17 mouse cellular contexts compared by ENCODE assay signal in the genomic region with DNA sequence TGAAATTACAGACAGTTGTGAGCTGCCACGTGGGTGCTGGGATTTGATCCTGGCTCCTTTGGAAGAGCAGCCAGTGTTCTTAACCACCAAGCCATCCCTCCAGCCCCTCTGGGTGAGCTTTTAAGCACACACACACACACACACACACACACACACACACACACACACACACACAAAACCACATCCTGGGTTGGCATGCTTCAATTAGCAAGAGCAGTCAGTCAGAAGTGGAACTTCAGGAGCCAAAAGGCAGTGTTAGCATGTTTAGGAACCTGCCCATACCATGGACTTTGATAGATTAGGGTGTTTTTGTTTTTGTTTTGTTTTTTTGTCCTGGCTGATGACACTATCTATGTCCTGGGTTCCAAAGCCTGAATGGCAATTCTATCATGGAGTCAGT.
DNase-seq lines count a peak whose midpoint lies in the region; ATAC-seq and TF ChIP-seq lines count a peak whose summit lies in the region.
"Had no signal": no experiment of that assay in that cellular context is flagged by ENCODE, and none has a peak within 500 bp of the region (broad histone marks: within the 10 kb centered on the region; RNA-seq: fewer than 3 reads in every experiment).

No protein-coding gene starts in this region.

- H3K9ac ChIP-seq in CH12.LX (ENCODE audit: insufficient read depth, low read depth) = no peak overlapping the region
- H3K9ac ChIP-seq: embryonic facial prominence, embryonic 12.5 days; forebrain, embryonic 15.5 days; hindbrain, embryonic 12.5 days had no signal

- no peak overlapping the region for H3K27ac ChIP-seq in spleen, adult 2 months (ENCODE audit: insufficient read depth, low read length)
- H3K27ac ChIP-seq in CH12.LX (ENCODE audit: insufficient read depth, low read depth) = no peak overlapping the region
- H3K27ac ChIP-seq: embryonic facial prominence, embryonic 12.5 days; forebrain, embryonic 15.5 days; heart, embryonic 10.5 days; hindbrain, embryonic 12.5 days had no signal

- ATAC-seq in neutrophil, adult 5-6 weeks (ENCODE audit: extremely low read depth, insufficient number of reproducible peaks, low FRiP score, poor library complexity, severe bottlenecking) = peak; percentile 45; the same call in 1 of the 2 replicates
- ATAC-seq: hindbrain, embryonic 16.5 days had no signal

- no peaks in the 10 kb centered on the region for H3K9me3 ChIP-seq in CH12.LX (replicated peaks; ENCODE audit: low read length)
- H3K9me3 ChIP-seq: embryonic facial prominence, embryonic 12.5 days; forebrain, embryonic 15.5 days; heart, embryonic 10.5 days; hindbrain, embryonic 12.5 days had no signal

- H3K4me2 ChIP-seq in CH12.LX (ENCODE audit: insufficient read depth, low read depth, poor library complexity, severe bottlenecking) = peak overlapping the region; percentile 60
- H3K4me2 ChIP-seq: embryonic facial prominence, embryonic 12.5 days; forebrain, embryonic 15.5 days; hindbrain, embryonic 12.5 days had no signal

- no peaks in the 10 kb centered on the region for H3K79me2 ChIP-seq in CH12.LX (replicated peaks; ENCODE audit: control insufficient read depth, extremely low read depth, insufficient read depth, poor library complexity, severe bottlenecking)

- TF ChIP-seq POLR2A in spleen, adult 2 months (IDR thresholded peaks at IDR 0.05; ENCODE audit: low read depth, low read length) = no peak
- TF ChIP-seq POLR2A in CH12.LX (IDR thresholded peaks at IDR 0.05; ENCODE audit: low read depth, low read length) = no peak

- TF ChIP-seq EP300 in CH12.LX (IDR thresholded peaks at IDR 0.05; ENCODE audit: low read length) = no peak; the same call in 1 of the 2 replicates

- DNase-seq in spleen, adult 2 months (ENCODE audit: low read depth in 1 of 2, low spot score in 2 of 2) = peak; percentile 30 to 38
- DNase-seq in spleen, postnatal 4 days (ENCODE audit: low spot score in 2 of 2) = no peak
- peak; percentile 9 for DNase-seq in 416B (ENCODE audit: low read depth)
- peak; percentile 64 for DNase-seq in CH12.LX (ENCODE audit: extremely low read depth)
- no peak for DNase-seq in retina, embryonic 14.5 days (ENCODE audit: low spot score)
- no peak for DNase-seq in left cerebral cortex, adult 9 months (ENCODE audit: low spot score in 2 of 2)
- DNase-seq: adrenal gland, postnatal 10 days; gastrocnemius, postnatal 10 days; heart, adult 18-20 months; heart, postnatal 10 days; heart, postnatal 4 days had no signal

- peaks cover 8% of the 10 kb centered on the region; the same call in 1 of the 2 replicates for H3K4me1 ChIP-seq in spleen, adult 2 months (ENCODE audit: control insufficient read depth, insufficient read depth, insufficient read length)
- H3K4me1 ChIP-seq in CH12.LX (ENCODE audit: control insufficient read depth in 1 of 2, insufficient read depth in 2 of 2) = peaks cover 21 to 66% of the 10 kb centered on the region in 2 experiments
- H3K4me1 ChIP-seq: embryonic facial prominence, embryonic 12.5 days; forebrain, embryonic 15.5 days; heart, embryonic 10.5 days; hindbrain, embryonic 12.5 days had no signal

- TF ChIP-seq RAD21 in CH12.LX (IDR thresholded peaks at IDR 0.05; ENCODE audit: low read depth, low read length) = no peak

- H3K36me3 ChIP-seq in spleen, adult 2 months (ENCODE audit: control insufficient read depth, insufficient read depth, low read length) = no peaks in the 10 kb centered on the region
- H3K36me3 ChIP-seq in CH12.LX (replicated peaks in 1 of 2; ENCODE audit: control insufficient read depth in 1 of 2, insufficient read depth in 1 of 2, low read length in 1 of 2) = no peaks in the 10 kb centered on the region
- H3K36me3 ChIP-seq: embryonic facial prominence, embryonic 12.5 days; forebrain, embryonic 15.5 days; heart, embryonic 10.5 days; hindbrain, embryonic 12.5 days had no signal

- no peak for TF ChIP-seq CTCF in spleen, adult 2 months (IDR thresholded peaks at IDR 0.05; ENCODE audit: extremely low read depth, insufficient read depth, insufficient read length, insufficient replicate concordance)
- no peak for TF ChIP-seq CTCF in CH12.LX (conservative IDR thresholded peaks at IDR 0.05 in 1 of 2, IDR thresholded peaks at IDR 0.05 in 1 of 2; ENCODE audit: low read depth in 2 of 2, low read length in 2 of 2)

- dilution Hi-C loops in CH12.LX (cut with MboI; ENCODE audit: extremely low pct_ligation_motif_present, extremely low pct_unique_long_range_greater_than_20kb, low sequenced_read_pairs) = no loop called here

- WGBS in spleen, adult 2 months = 37% methylated on average over 1 of the region's 1 CpGs

- no peaks in the 10 kb centered on the region for H3K27me3 ChIP-seq in spleen, adult 2 months (ENCODE audit: control insufficient read depth, insufficient read depth, low read length)
- H3K27me3 ChIP-seq in CH12.LX (replicated peaks) = no peaks in the 10 kb centered on the region
- H3K27me3 ChIP-seq: embryonic facial prominence, embryonic 12.5 days; forebrain, embryonic 15.5 days; hindbrain, embryonic 12.5 days had no signal

- no peak overlapping the region for H3K4me3 ChIP-seq in spleen, adult 2 months (ENCODE audit: extremely low read depth, insufficient read depth, insufficient read length)
- H3K4me3 ChIP-seq in CH12.LX (replicated peaks in 1 of 3; ENCODE audit: low read depth in 2 of 3, low read length in 2 of 3, poor library complexity in 1 of 3) = no peak overlapping the region
- H3K4me3 ChIP-seq: embryonic facial prominence, embryonic 12.5 days; forebrain, embryonic 15.5 days; heart, embryonic 10.5 days; hindbrain, embryonic 12.5 days had no signal

- in situ Hi-C loops in CH12.LX (cut with MboI; ENCODE audit: low pct_ligation_motif_present, low pct_unique_long_range_greater_than_20kb, low sequenced_read_pairs) = no loop called here

TF ChIP-seq in CH12.LX, 34 proteins besides CTCF, POLR2A, EP300 and RAD21:
- peak; percentile 13; the same call in 1 of the 2 replicates for TF ChIP-seq IRF4 (IDR thresholded peaks at IDR 0.05; ENCODE audit: low read depth, low read length)
- TF ChIP-seq TBP (conservative IDR thresholded peaks at IDR 0.05; ENCODE audit: low read depth, low read length) = no peak
- TF ChIP-seq BHLHE40 (IDR thresholded peaks at IDR 0.05; ENCODE audit: low read depth, low read length) = peak; percentile 73
- no peak for TF ChIP-seq JUND (conservative IDR thresholded peaks at IDR 0.05; ENCODE audit: low read depth, low read length)
- TF ChIP-seq KAT2A (IDR thresholded peaks at IDR 0.05; ENCODE audit: insufficient replicate concordance, low read length) = no peak
- no peak for TF ChIP-seq UBTF (IDR thresholded peaks at IDR 0.05; ENCODE audit: low read depth, low read length)
- no peak for TF ChIP-seq NRF1 (IDR thresholded peaks at IDR 0.05; ENCODE audit: low read depth, low read length)
- TF ChIP-seq ETS1 (conservative IDR thresholded peaks at IDR 0.05; ENCODE audit: low read depth, low read length) = peak; percentile 55
- TF ChIP-seq ZC3H11A (IDR thresholded peaks at IDR 0.05; ENCODE audit: low read depth, low read length) = no peak
- TF ChIP-seq MAX (IDR thresholded peaks at IDR 0.05; ENCODE audit: low read length) = no peak
- TF ChIP-seq ELF1 (IDR thresholded peaks at IDR 0.05; ENCODE audit: low read depth, low read length) = peak; percentile 18; the same call in 1 of the 2 replicates
TF ChIP-seq in CH12.LX: peak in this region for 4.

Comparison
In these comparisons a context has a peak if more than half of its experiments do, and no peak if none do; other contexts are left out.
1. DNase-seq: peak in spleen, adult 2 months (2 of 2), 416B (single experiment) and CH12.LX (single experiment); none in spleen, postnatal 4 days (0 of 2), retina, embryonic 14.5 days (single experiment) and left cerebral cortex, adult 9 months (0 of 2).